Mouse (Mus musculus): Measurements from ENCODE around the gene Vmn2r5.
"Not testable (repeated sequence)": the region's sequence is repeated elsewhere in the genome, so short reads cannot be mapped to it uniquely, and the experiment has no call there.

Gene Vmn2r5

DNA sequence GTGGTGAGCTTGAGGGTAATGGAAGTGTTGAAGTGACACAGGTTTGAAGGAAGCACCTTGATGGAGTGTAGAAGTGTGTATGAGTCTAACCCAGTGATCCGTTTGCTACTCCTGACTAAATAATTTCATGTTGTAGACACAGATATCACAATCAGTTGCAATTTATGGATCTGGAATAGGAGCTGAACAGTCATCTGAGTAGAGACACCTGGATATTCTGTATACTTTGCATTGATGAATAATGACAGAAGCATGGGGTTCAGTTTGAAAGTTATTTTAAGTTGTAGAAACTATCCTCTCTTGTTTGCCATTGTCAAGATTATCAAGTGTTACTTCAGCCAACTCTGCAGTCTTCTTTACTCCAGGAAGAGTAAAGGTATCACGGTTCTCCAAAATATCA lies at the start of gene Vmn2r5:
TSS of gene Vmn2r5 (minus strand) at position 101 of the 400 bp plus-strand sequence.
- not testable (repeated sequence) for DNase-seq

DNA sequence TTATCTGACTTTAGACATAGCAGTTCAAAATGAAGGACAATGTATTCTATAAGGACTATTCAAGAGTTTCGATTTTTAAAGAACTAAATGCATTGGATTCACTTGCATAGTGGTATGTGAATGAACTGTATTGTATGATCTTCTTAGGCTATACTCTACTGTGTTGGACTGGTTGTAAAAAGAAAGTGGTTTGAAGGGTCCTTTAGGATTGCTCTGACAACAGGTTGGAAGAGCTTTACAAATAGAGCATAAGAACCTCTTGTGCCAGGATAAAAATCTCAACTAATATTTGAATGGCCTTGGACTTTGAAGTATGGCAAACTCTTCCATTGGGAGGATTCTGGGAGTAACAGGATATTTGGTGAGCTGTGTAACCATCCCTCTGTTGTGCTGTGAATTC lies 13.9 kb upstream of the Vmn2r5 start:
- DNase-seq = not testable (repeated sequence)

Data from spleen, adult 18-20 months (tissue).